Mouse (Mus musculus) cortical plate, adult 2 months (tissue): ENCODE measurements around the gene Mad1l1.

Source experiments
- CTCF ChIP-seq: fragments of 200-500 bp; IDR thresholded peaks from 2 replicates; pipeline ENCODE4 v1.5.1; 2011; ENCODE audit warnings: mild to moderate bottlenecking, control low read depth, low read length; ENCODE audit not compliant: insufficient read depth; ENCODE audit errors: extremely low read depth
- POLR2A ChIP-seq: fragments of 200-500 bp; IDR thresholded peaks from 2 replicates; pipeline ENCODE4 v1.6.1; 2011; ENCODE audit warnings: mild to moderate bottlenecking, low read length, control low read depth; ENCODE audit not compliant: insufficient read depth; ENCODE audit errors: extremely low read depth

- TF ChIP-seq POLR2A = no peak
- TF ChIP-seq CTCF = no peak
These were observed 196.7 kb downstream of the Mad1l1 start for GRCm38 (mm10) chr5:140124626-140125025.
